Mouse (Mus musculus) midbrain, embryonic 15.5 days (tissue): ENCODE measurements around the gene Kcnj10. TPM values are rescaled to one million over a fixed set of nuclear protein-coding genes. Genes with fewer than 3 reads are reported as not detected.

ENCODE experiments used
- ATAC-seq: fragments of 200-750 bp; cut with Nextera tagmentation; replicated peaks from 2 replicates; pipeline ENCODE4 v1.8.0; 2017; ENCODE audit warnings: moderate TSS enrichment
- H3K27ac ChIP-seq: fragments of 300-500 bp; sonication (generic); 2 replicates; pipeline ENCODE4 v1.5.1; 2015; ENCODE audit warnings: mild to moderate bottlenecking, inconsistent platforms
- H3K27me3 ChIP-seq: fragments of 300-500 bp; sonication (generic); replicated peaks from 2 replicates; pipeline ENCODE4 v1.6.1; 2015; ENCODE audit warnings: inconsistent platforms
- H3K36me3 ChIP-seq: fragments of 300-500 bp; sonication (generic); replicated peaks from 2 replicates; pipeline ENCODE4 v1.6.1; 2015; ENCODE audit warnings: inconsistent platforms
- H3K4me1 ChIP-seq: fragments of 300-500 bp; sonication (generic); 2 replicates; pipeline ENCODE4 v1.6.1; 2015; ENCODE audit warnings: inconsistent platforms
- H3K4me2 ChIP-seq: fragments of 300-500 bp; sonication (generic); 2 replicates; pipeline ENCODE4 v1.6.1; 2015; ENCODE audit warnings: inconsistent platforms, mild to moderate bottlenecking, moderate library complexity
- H3K4me3 ChIP-seq: fragments of 300-500 bp; sonication (generic); 2 replicates; pipeline ENCODE4 v1.5.1; 2015; ENCODE audit warnings: mild to moderate bottlenecking, inconsistent platforms
- H3K9ac ChIP-seq: fragments of 300-500 bp; sonication (generic); 2 replicates; pipeline ENCODE4 v1.6.1; 2015; ENCODE audit warnings: mild to moderate bottlenecking, inconsistent platforms
- H3K9me3 ChIP-seq: fragments of 300-500 bp; sonication (generic); 2 replicates; pipeline ENCODE4 v1.6.1; 2016; ENCODE audit warnings: inconsistent platforms
- WGBS: fragments of 180-500 bp; shearing (Covaris S2); methylation state at CpG from one replicate; pipeline ENCODE4 v1.1.7; 2015; ENCODE audit warnings: mixed read lengths; 5-methylcytosine and 5-hydroxymethylcytosine counted together
- polyA plus RNA-seq: library from polyadenylated mRNA; unstranded; fragments of >200 nt; fragmentation: Nextera tagmentation; extraction: Ambion mirVana; gene quantifications from 2 replicates; pipeline ENCODE4 v1.2.1, GENCODE M21; 2015

Gene Kcnj10
- polyA plus RNA-seq, 1 experiment from 2014 or later: 1.8 TPM

DNA sequence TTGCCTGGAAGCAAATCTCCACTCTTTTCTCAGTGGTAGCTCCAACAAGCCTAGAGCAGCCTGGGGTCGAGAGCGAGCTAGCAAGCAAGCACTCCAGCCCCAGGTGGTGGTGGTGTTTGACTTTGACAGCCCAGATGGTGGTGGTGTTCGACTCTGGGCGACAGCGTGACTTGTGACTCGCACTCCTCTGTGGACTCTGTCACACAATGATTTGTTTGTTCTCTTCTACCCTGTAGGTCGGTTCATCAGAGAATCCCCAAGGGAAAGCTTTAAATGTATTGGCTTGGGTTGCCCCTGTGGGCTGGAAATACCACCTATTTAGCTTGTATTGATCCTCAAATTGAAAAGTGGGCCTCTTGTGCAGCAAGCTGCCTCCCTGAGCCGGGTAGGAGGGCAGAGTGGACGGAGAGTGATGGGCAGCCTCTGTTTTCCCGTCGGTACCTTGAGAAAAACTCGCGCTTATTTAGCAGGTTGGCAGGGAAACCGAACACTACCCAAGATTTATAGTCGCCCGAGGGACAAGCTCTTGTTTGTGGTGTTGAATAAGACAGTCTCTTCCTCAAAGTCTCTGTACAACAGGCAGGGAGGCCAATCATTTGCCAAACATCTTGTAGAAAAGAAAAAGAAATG lies 65.2 kb downstream of the Kcnj10 start:
- no peaks in the 10 kb centered on the region for H3K9me3 ChIP-seq

GRCm38 (mm10) chr1:172408996-172409395 lies 68.0 kb downstream of the Kcnj10 start:
- Histone ChIP-seq H3K4me1 (no peaks in the 10 kb centered on the region), H3K27me3 (no peaks in the 10 kb centered on the region; the same call in 1 of the 2 replicates), H3K27ac (no peak overlapping the region), H3K9me3 (no peaks in the 10 kb centered on the region), H3K4me3 (no peak overlapping the region), H3K4me2 (no peak overlapping the region), H3K9ac (no peak overlapping the region), H3K36me3 (no peaks in the 10 kb centered on the region)
- no peak; the same call in 1 of the 2 replicates for ATAC-seq
- 10% methylated on average over 6 of the region's 6 CpGs for WGBS

More for the DNA sequence above, 65.2 kb downstream of the Kcnj10 start:
- 50% methylated on average over 16 of the region's 16 CpGs for WGBS
- no peak overlapping the region for H3K4me3 ChIP-seq
- ATAC-seq: no peak
- no peaks in the 10 kb centered on the region for H3K4me1 ChIP-seq
- no peak overlapping the region for H3K9ac ChIP-seq
- no peaks in the 10 kb centered on the region; the same call in 1 of the 2 replicates for H3K27me3 ChIP-seq
- H3K27ac ChIP-seq: no peak overlapping the region
- no peak overlapping the region for H3K4me2 ChIP-seq
- H3K36me3 ChIP-seq: no peaks in the 10 kb centered on the region

DNA sequence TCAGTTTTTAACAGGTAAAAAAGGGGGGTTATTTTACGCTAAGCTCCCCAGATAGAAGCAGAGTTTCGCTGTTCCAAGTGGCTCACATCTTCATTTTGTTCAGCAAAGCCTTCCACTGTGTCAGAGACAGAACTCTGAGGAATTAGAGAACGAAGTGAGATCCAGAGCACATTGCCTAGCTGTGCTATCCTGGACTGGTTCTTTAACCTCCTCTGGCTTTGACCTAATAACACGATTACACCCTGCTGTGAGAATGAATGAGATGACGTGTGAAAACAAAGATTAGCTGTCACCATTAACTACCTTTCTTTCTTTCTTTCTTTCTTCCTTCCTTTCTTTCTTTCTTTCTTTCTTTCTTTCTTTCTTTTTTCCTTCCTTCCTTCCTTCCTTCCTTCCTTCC lies 68.4 kb downstream of the Kcnj10 start:
- Histone ChIP-seq H3K4me2 (no peak overlapping the region), H3K4me1 (no peaks in the 10 kb centered on the region), H3K9ac (no peak overlapping the region), H3K4me3 (no peak overlapping the region), H3K27ac (no peak overlapping the region), H3K27me3 (no peaks in the 10 kb centered on the region; the same call in 1 of the 2 replicates), H3K36me3 (no peaks in the 10 kb centered on the region), H3K9me3 (no peaks in the 10 kb centered on the region)
- WGBS: 5% methylated on average over 5 of the region's 5 CpGs
- ATAC-seq: no peak

- H3K9me3 ChIP-seq: no peaks in the 10 kb centered on the region
- no peak overlapping the region for H3K4me2 ChIP-seq
- no peaks in the 10 kb centered on the region for H3K4me1 ChIP-seq
- no peak overlapping the region for H3K4me3 ChIP-seq
- no peak for ATAC-seq
- no peak overlapping the region for H3K9ac ChIP-seq
- H3K27me3 ChIP-seq: no peaks in the 10 kb centered on the region; the same call in 1 of the 2 replicates
- 3% methylated on average over 4 of the region's 4 CpGs for WGBS
- no peak overlapping the region for H3K27ac ChIP-seq
- no peaks in the 10 kb centered on the region for H3K36me3 ChIP-seq
Measured at GRCm38 (mm10) chr1:172410806-172411205, 69.8 kb downstream of the Kcnj10 start.

GRCm38 (mm10) chr1:172412204-172412603 lies 71.2 kb downstream of the Kcnj10 start:
- H3K27ac ChIP-seq: no peak overlapping the region
- no peaks in the 10 kb centered on the region for H3K9me3 ChIP-seq
- peak; percentile 79 for ATAC-seq
- no peak overlapping the region for H3K4me3 ChIP-seq
- 0% methylated on average over 5 of the region's 5 CpGs for whole genome bisulfite sequencing
- H3K4me2 ChIP-seq: no peak overlapping the region
- no peaks in the 10 kb centered on the region for H3K36me3 ChIP-seq
- no peak overlapping the region for H3K9ac ChIP-seq
- H3K4me1 ChIP-seq: no peaks in the 10 kb centered on the region
- H3K27me3 ChIP-seq: no peaks in the 10 kb centered on the region; the same call in 1 of the 2 replicates

DNA sequence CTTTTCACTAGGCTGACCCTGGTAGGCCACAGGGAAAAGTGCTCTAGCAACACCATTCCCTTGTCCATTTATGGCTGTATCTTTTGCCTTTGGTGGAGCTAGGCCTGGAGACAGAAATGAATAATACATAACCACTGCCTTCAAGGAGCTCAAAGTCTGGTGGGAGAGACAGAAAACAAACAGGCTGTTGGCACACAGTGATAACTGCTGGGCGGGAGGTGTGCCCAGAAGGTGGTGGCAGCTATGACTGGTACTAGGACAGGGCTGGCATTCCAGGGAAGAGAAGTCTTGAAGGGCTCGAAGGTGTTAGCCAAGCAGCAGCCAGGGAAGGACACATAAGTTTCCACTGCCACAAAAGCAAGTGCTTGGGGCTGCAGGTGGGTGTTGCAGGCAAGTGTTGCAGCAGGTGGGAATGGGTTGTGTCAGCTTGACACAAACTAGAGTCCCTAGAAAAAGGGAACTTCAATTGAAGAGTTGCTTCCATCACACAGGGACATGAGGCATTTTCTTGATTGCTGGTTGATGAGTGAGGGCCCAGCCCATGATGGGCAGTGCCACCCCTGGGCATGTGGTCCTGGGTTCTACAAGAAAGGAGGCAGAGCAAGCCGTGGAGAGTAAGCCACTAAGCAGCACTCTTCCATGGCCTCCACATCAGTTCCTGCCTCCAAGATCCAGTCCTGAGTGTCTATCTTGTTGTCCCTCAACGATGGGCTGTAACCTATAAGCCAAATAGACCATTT lies 72.7 kb downstream of the Kcnj10 start:
- no peaks in the 10 kb centered on the region for H3K36me3 ChIP-seq
- no peak overlapping the region for H3K9ac ChIP-seq
- no peak overlapping the region for H3K4me2 ChIP-seq
- ATAC-seq: no peak
- H3K9me3 ChIP-seq: no peaks in the 10 kb centered on the region
- no peaks in the 10 kb centered on the region for H3K27me3 ChIP-seq
- H3K4me1 ChIP-seq: peaks cover 4% of the 10 kb centered on the region; the same call in 1 of the 2 replicates
- H3K27ac ChIP-seq: no peak overlapping the region
- WGBS: 81% methylated on average over 4 of the region's 4 CpGs
- no peak overlapping the region for H3K4me3 ChIP-seq

- Histone ChIP-seq H3K27ac (no peak overlapping the region), H3K4me3 (no peak overlapping the region), H3K36me3 (no peaks in the 10 kb centered on the region), H3K4me1 (peaks cover 4% of the 10 kb centered on the region; the same call in 1 of the 2 replicates), H3K4me2 (no peak overlapping the region), H3K27me3 (no peaks in the 10 kb centered on the region), H3K9me3 (no peaks in the 10 kb centered on the region), H3K9ac (no peak overlapping the region)
- ATAC-seq: no peak
- WGBS: 85% methylated on average over 6 of the region's 6 CpGs
Measured at GRCm38 (mm10) chr1:172414231-172414585, 73.2 kb downstream of the Kcnj10 start.

GRCm38 (mm10) chr1:172415061-172415460 lies 74.1 kb downstream of the Kcnj10 start:
- H3K9me3 ChIP-seq: no peaks in the 10 kb centered on the region
- ATAC-seq: no peak
- no peak overlapping the region for H3K27ac ChIP-seq
- no peaks in the 10 kb centered on the region for H3K27me3 ChIP-seq
- peaks cover 4% of the 10 kb centered on the region; the same call in 1 of the 2 replicates for H3K4me1 ChIP-seq
- no peak overlapping the region for H3K4me3 ChIP-seq
- H3K9ac ChIP-seq: no peak overlapping the region
- no peak overlapping the region for H3K4me2 ChIP-seq
- 85% methylated on average over 7 of the region's 7 CpGs for WGBS
- no peaks in the 10 kb centered on the region for H3K36me3 ChIP-seq

DNA sequence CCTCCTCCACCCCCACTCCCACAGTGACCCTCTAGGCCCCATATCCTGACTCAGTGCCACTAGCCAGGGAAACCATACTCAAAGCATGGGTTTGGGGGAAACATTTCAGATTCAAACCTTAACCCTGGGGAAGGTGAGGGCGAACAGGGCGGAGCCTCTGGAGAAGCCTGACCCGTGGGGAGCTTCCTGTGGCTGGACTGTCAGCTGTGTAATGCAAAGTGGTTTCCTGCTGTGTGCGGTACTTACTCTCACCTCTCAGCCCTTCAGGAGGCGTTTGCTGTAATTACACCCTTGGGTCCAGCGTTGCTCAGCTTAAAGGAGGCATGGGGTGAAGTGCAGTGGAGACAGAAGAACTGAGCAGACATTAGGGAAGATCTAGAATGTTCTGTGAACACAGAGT lies 77.2 kb downstream of the Kcnj10 start:
- no peak overlapping the region for H3K4me3 ChIP-seq
- no peak overlapping the region for H3K27ac ChIP-seq
- no peaks in the 10 kb centered on the region for H3K27me3 ChIP-seq
- ATAC-seq: no peak
- H3K9me3 ChIP-seq: no peaks in the 10 kb centered on the region
- H3K4me2 ChIP-seq: no peak overlapping the region
- H3K4me1 ChIP-seq: peaks cover 4% of the 10 kb centered on the region; the same call in 1 of the 2 replicates
- no peaks in the 10 kb centered on the region for H3K36me3 ChIP-seq
- no peak overlapping the region for H3K9ac ChIP-seq
- WGBS: 19% methylated on average over 6 of the region's 6 CpGs

- Histone ChIP-seq H3K27me3 (no peaks in the 10 kb centered on the region), H3K4me3 (no peak overlapping the region), H3K9me3 (no peaks in the 10 kb centered on the region), H3K27ac (no peak overlapping the region), H3K9ac (no peak overlapping the region), H3K4me2 (no peak overlapping the region), H3K4me1 (peaks cover 4% of the 10 kb centered on the region; the same call in 1 of the 2 replicates), H3K36me3 (no peaks in the 10 kb centered on the region)
- no peak for ATAC-seq
- 86% methylated on average over 3 of the region's 3 CpGs for WGBS
Measured at GRCm38 (mm10) chr1:172418642-172419041, 77.6 kb downstream of the Kcnj10 start.

DNA sequence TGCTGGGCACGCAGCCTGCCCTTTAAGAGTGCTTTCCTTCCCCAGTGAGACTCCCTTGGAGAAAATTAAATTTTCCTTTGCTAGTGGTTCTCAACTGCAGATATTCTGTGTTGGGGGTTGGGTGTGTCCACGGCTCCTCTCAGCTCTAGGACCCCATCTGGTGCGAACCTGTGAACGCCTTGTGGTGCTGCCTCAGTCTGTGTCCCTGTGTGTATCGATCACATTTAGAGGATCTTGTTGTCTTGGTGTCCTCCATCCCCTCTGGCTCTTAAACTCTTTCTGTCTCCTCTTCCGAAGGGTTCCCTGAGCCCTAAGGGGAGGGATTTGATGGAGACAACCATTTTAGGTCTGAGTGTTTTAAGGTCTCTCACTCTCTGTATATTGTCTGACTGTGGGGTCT lies 79.2 kb downstream of the Kcnj10 start:
- Histone ChIP-seq H3K36me3 (no peaks in the 10 kb centered on the region), H3K4me1 (peaks cover 4% of the 10 kb centered on the region; the same call in 1 of the 2 replicates), H3K4me3 (no peak overlapping the region), H3K4me2 (no peak overlapping the region), H3K9me3 (no peaks in the 10 kb centered on the region), H3K27me3 (no peaks in the 10 kb centered on the region), H3K27ac (no peak overlapping the region), H3K9ac (no peak overlapping the region)
- ATAC-seq: no peak
- 86% methylated on average over 6 of the region's 6 CpGs for WGBS

- WGBS: 60% methylated on average over 1 of the region's 1 CpGs
- Histone ChIP-seq H3K9ac (no peak overlapping the region), H3K27ac (no peak overlapping the region), H3K4me2 (no peak overlapping the region), H3K27me3 (no peaks in the 10 kb centered on the region), H3K4me1 (no peaks in the 10 kb centered on the region), H3K36me3 (no peaks in the 10 kb centered on the region), H3K4me3 (no peak overlapping the region), H3K9me3 (no peaks in the 10 kb centered on the region)
- ATAC-seq: no peak
Measured at GRCm38 (mm10) chr1:172423393-172423792, 82.4 kb downstream of the Kcnj10 start.
